Mouse (Mus musculus) mouse embryonic stem cell (cell line): ENCODE measurements around the gene Med12.

Experiments
- in situ Hi-C, 2 experiments: fragments of 300-500 bp; cut with MboI; formaldehyde crosslinking; loops; 1 replicate in 1 of 2; 3 replicates in 1 of 2; pipeline ENCODE4 v1.14.3; 2019 to 2020; ENCODE audit warnings: low sequenced_read_pairs in 2 of 2, low pct_unique_long_range_greater_than_20kb in 1 of 2, mixed read lengths in 1 of 2; ENCODE audit not compliant: unreplicated experiment in 1 of 2

Gene Med12

DNA sequence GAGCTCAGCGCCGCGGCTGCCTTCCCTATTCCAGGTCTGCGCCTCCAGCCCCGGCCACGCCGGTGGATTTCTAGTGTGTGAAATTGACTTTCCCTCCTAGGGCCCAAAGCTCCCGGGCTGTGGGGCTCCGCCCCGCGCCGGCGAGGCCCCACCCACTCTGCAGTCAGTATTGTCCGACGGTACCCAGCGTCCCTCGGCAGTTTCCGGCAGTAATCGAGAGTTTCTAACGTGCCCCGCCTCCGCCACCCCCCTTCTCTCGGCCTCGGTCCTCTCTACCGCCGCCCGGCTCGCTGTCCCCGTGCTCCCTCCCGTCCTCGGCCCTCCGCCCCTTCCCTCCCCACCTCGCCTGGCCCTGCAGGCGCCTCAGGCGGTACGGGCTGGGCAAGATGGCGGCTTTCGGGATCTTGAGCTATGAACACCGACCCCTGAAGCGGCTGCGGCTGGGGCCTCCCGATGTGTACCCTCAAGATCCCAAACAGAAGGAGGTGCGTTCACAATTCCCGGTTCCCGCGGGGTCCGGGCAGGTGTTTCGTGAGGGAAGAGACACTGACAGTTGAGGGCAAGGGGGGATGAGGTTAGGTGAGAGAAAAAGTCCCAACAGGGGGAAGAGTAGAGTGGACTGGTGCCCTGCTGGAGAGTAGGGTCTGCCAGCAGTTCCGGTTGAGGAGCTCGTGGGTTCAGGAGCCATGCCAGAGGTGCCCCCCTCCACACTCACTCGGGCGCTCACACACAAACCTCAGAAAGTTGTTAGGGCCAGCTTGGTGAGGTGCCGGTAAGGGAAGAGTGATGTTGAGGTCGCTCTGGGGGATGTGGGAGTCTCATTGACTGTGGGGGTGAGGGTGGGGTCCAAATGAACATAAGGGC lies at the start of gene Med12:
Gene Med12, plus strand, starts transcription at position 156 of the 864 bp plus-strand sequence.
- in situ Hi-C loops = no loop called here

DNA sequence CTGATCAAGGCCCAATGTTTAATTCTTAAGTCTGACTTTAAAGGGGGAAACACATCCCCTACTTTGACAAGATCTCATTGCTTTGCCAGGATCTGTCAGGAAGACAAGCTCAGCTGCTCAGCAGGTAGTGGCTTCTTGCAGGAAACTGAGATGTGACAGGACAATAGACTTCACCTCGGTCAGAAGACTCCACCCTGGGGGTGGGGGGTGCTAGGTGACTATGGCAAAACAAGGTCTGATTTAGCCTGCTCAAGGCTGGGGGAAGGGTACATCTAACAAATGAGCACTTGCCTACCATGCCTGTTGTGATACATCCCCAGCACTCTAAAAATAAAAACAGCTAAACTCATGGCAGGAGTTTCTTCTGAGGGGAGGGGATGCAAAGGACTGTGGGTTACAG lies 28.8 kb upstream of the Med12 start:
- in situ Hi-C loops = no loop called here

DNA sequence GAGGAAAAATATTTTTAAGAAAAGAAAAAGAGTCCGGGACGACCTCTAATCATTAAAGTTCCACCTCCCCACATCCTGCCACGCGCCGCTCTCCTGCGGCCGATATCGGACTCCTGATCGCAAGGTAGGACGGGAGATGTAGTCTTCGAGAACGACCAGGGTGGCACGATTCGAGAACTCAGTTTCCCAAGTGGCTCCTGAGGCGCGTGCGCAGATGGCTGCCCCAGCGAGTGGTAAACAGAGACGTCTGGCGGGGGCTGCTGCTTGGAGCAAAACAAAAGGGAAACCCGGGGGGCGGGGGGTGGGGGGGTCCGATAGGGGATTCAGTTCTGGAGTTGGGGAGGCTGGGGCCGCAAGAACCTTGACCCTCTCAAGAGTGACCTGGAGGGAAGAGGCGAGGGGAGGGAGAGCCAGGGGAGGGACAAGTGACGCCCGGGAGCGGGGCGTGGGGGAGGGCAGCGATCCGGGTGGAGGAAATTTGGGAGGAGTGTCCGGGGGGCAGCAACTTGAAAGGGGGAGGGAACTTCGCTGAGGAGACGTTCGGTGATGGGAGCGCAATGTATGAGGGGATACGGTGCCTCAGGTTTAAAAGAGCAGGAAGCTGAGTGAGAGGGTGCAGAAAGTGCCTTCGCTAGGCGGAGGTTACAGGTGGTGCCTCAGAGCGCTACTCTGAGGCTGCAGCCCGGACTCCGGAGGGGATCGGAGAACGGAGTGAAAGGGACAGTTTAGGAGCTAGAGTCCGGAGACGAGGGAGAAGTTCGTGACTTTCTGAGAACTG lies 19.7 kb upstream of the Med12 start, which contains the start of gene Foxo4:
Gene Foxo4, plus strand, starts transcription at position 577 of the 778 bp plus-strand sequence.
- in situ Hi-C loops = no loop called here

DNA sequence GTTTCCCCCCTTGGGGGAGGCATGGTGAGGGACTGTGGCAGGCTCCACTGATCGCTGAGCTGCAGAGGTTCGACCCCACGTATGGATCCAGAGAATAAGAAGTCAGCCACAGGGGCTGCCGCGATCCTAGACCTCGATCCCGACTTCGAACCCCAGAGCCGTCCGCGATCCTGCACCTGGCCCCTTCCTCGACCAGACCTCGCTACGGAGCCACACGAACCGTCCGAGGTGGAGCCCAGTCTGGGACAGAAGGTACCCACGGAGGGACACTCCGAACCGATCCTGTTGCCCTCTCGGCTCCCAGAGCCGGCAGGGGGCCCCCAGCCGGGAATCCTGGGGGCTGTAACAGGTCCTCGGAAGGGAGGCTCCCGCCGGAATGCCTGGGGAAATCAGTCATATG lies 19.1 kb upstream of the Med12 start:
- in situ Hi-C loops = no loop called here

DNA sequence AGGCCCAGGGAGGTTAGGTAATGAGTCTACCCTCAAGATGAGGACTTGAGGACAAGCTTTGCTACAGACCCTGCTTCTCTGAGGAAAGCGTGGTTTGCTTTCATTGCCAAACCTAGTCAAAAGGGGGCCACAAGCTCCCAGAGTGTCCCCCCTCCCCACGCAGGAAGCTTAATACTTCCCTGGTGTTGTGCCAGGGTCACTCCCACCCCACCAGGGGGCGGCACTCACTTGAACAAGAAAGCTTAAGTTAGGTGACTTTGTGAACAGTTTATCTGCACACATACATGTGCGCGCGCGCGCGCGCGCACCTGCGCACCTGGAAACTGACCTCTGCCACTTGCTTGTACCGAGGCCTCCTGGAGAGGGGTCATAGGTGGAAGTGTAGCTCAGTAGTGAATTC lies 17.2 kb upstream of the Med12 start:
- in situ Hi-C loops = no loop called here

DNA sequence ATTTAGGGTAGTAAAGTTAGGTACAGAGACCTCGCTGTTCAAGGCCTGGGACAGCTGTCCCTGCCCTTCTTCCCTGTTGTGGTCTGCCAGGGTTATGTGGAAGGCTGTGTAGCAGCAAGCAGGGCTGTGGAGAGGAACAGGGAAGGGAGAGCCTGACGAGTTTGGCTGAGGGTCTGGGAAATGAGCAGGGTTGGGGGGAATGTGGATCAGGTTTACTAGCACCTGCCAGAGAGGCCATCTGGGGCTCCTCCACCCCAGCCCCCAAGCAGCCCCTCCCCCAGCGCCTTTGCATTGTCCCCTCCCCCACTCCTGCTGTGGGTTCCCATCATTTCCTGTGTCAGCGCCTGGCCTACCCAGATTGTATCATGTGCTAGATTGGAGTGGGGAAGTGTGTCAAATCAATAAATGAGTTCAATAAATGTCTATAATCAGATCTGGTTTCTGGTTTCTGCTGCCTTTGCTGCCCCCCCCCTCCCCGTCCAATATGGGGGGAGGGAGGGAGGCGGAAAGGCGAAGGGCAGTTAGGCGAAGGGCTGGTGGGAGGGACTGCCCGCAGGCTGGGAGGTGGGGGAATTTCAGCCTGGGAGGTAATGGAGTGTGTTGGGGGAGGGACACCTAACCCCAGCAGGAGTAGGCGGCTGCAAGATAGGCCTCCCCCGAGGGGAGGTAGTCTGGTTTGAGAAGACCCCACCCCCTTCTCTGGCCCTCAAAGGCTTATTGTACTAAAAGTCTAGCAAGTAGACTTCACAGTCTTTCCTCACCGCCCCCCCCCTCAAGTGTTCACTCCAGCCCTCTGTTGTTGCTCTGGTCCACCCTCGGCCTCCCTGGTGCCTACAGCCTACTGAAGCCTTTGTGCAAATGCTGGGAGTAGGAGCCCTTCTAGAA lies 13.1 kb upstream of the Med12 start:
- in situ Hi-C loops = no loop called here

DNA sequence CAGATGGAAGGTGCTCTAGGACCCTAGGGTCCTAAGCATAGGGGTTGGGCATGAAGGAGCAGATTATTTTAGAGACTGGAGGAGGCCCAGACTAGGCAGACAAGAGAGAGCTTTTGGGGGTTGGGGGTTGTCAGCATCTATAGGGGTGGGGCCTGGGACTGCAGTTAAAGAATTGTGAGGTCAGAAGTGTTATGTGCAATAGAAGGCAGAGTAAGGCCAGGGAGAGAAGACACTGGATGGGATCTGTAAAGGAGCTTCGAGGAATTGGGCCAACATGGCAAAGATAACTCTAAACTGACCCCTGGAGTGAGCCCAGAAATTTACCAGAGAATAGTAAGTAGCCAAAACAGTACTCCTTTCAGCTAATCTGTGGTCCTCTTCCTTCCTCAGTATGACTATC lies 9.9 kb upstream of the Med12 start, which contains the start of gene Gm614:
Gene Gm614, minus strand, starts transcription at position 101 of the 400 bp plus-strand sequence.
- in situ Hi-C loops = no loop called here

DNA sequence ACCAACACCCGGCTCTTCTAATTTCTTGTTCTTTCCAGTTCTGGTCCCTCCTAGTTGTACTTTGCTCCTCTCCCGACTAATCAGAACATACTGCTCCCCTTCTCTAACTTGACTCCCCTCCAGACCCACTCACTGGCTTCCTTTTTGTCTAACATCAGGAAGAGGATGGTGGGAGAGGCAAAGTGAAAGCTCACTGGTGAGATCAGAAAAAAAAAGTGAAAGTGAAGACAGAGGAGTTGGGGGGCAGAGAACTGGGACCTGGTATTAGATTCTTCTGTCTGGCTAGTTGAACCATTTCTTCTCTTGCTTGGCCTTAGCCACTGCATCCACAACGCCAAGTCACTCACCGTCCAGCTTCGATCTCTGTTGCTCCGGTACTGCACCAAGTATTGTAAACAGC lies 7.2 kb upstream of the Med12 start:
- in situ Hi-C loops = no loop called here

DNA sequence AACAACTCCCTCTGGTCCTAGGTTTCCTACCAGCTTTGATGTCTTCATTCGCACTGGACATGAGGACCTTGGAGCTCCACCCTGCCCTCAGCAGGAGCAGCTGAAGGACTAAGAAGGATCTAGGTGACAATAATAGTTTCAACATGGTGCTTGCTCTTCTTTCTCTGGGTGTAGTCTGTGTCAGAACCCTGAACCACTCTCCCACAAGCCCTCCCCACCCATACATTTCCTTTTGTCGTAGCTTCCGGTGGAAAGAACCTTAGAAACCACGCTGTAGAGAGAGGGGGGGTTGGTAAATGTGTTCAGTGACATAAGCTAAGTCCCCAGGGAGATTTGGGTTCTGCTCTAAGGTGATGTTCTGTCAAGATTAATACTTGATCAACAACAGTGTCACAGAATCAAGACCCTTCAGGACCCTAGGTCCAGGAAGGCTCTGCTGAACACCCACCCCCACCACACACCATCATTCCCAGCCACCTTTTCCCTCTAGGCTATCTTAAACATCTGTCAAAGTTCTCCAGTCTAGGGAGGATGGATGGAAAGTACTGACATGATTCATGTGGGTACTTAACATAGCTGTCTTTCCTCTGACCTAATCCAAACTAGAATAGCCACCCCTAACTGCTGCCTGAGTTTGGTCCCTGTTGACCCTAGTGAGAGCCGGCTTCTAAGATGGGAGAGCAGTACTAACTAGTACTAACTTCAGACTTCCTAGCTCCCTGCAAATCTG lies 5.6 kb upstream of the Med12 start, which contains the start of gene Il2rg:
Gene Il2rg, minus strand, starts transcription at position 231 of the 730 bp plus-strand sequence.
- in situ Hi-C loops = no loop called here

DNA sequence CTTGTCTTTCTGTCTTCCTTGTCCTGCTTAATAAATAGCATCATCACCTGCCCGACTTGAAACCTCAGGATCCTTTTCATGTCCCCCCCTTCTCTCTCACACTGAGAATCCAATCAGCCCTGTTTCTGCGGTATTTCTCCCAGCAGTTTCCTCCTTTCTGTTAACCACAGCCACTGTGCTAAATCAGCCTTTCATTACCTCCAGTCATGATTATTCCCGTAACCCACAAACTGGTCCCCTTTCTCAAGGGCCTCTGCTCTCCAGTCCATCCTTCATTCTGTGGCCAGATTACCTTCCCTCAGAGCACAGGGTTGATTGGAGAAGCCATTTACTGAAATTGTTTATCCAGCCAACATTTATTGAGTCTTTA lies 5.1 kb upstream of the Med12 start, which contains the start of gene Gm20489:
Gene Gm20489, minus strand, starts transcription at position 269 of the 370 bp plus-strand sequence.
- in situ Hi-C loops = no loop called here

DNA sequence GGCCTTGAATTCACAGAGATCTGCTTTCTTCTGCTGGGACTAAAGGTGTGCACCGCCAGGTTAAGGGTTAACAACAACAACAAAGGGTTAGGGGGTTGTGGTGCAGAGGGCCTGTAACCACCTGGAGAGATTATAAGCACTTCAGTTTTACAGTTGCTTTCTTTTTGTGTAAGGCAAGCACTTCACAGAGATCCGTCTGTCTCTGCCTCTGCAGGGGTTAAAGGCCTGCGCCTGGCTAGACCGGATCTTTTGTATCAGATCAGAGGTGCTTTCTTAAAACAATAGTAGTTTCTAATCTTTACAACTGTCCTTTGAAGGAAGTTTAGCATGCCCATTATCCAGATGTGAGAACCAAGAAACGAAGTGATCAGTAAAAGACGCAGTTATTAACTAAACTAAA lies 420 bp upstream of the Med12 start:
- in situ Hi-C loops = no loop called here

DNA sequence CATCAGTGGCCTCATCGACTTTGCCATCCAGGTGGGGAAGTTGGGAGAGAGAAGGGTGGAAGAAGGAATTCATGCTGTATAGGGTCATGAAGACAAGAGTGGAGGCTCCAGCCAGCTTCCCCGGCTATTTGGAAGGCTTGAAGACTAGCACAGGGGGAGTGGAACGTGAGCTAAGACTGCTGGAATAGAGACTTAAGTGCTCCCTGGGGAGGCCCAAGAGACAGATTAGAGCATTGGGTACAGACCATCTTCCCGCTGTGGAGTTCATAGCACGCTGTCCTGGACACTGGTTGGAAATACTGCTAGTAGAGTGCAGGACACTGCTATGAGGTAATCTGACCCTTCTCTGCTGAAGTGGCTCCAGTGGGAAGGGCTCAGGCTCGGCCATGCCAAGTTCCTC lies 9.0 kb downstream of the Med12 start:
- in situ Hi-C loops = no loop called here

DNA sequence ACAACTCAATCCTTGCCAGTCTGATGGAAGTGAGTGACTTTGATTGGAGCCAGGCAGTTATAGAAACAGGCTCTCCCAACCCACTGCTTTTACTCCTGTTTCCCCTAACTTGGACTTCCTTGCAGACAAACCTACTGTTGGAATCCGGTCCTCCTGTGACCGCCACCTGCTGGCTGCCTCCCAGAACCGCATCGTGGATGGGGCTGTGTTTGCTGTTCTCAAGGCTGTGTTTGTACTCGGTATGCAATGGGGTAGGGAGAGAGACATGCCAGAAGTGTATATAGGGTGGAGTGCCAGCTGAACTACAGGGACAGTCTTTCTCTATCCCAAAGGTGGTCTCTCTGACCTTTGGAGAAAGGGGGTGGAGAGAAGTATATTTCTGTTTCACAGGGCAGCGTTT lies 11.7 kb downstream of the Med12 start:
- in situ Hi-C loops = no loop called here

DNA sequence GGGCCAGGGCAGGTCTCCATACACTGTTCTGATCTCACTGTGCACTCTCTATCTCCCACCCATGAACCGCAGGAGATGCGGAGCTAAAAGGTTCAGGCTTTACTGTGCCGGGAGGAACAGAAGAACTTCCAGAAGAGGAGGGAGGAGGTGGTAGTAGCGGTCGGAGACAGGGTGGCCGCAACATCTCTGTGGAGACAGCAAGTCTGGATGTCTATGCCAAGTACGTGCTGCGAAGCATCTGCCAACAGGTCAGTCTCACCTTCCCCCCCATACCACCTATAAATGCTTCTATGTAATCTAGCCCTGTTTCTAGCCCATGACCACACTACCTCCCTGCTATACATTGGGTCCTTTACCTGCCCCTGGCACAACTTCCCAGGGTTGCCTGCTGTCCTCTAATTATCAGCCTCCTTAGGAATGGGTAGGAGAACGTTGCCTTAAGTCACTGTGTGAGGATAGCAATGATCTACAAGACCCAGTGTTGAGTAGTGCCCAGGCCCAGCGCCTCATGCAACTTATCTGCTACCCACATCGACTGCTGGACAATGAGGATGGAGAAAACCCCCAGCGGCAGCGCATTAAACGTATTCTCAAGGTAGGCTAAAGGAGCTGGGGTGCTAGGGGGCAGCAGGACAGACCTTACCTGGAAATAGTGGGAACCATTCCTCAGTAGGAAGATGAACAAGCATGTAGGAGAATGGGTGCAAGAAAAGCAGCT lies 12.3 kb downstream of the Med12 start:
- in situ Hi-C loops = no loop called here

DNA sequence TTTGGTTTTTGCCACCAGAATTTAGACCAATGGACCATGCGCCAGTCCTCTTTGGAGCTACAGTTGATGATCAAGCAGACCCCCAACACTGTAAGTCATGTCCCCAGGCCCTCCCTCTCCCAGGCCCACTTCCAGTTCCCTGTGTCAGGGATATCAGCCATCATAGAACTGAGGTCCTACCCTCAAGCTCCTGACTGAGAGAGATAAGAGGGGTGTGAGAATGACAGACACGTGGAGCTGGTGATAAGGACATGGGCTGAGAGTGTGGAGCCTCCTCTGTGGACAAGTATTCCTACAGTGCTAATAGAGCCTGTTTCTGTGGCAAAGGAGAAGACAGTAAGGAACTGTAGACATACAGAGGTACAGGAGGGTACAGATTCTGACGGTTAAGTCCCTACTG lies 13.7 kb downstream of the Med12 start:
- in situ Hi-C loops = no loop called here

DNA sequence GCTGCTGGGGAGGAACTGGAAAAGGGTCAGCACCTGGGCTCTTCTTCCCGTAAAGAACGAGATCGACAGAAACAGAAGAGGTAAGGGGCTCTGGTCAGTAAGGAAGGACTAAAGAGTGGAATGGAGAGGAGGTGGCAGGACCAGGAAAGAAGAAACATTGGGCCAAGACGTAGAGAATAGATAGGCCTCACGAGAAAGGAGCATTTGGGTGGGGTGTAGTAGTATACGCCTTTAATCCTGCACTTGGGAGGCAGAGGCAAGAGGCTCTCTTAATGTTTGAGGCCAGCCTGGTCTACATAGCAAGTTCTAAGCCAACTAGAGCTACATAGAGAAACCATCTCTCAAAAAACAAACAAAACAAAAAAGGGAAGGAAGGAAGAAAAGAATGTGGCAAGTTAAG lies 14.6 kb downstream of the Med12 start:
- in situ Hi-C loops = no loop called here

DNA sequence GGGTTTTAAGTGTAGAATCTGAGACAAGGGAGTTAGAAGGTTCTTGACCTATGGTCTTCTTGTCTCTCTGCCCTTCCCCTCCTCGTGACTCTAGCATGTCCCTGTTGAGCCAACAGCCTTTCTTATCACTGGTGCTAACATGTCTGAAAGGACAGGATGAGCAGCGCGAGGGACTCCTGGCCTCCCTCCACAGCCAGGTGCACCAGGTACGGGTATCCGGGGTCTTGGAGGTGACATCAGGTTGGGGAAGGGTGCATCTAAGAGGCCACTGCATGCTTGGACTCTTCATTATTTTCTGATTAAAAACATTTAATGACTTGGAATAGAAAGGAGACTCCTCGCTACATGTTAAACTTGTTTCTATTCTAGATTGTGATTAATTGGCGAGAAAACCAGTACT lies 15.2 kb downstream of the Med12 start:
- in situ Hi-C loops = no loop called here
